ENCODE assay signal across 16 mouse cellular contexts in genomic region chr13:73680394-73680793, GRCm38 (mm10). TPM values are rescaled to one million over a fixed set of nuclear protein-coding genes. Genes with fewer than 3 reads are reported as not detected.
DNase-seq lines count a peak whose midpoint lies in the region; ATAC-seq lines count a peak whose summit lies in the region.
"Had no signal": no experiment of that assay in that cellular context is flagged by ENCODE, and none has a peak within 500 bp of the region (broad histone marks: within the 10 kb centered on the region; RNA-seq: fewer than 3 reads in every experiment).

No protein-coding gene starts in this region.

- no peaks in the 10 kb centered on the region for H3K36me3 ChIP-seq in kidney, embryonic 16.5 days (ENCODE audit: insufficient read depth, low read length)
- H3K36me3 ChIP-seq in liver, embryonic 15.5 days (replicated peaks): no peaks in the 10 kb centered on the region
- H3K36me3 ChIP-seq in forebrain, embryonic 15.5 days: no peaks in the 10 kb centered on the region
- H3K36me3 ChIP-seq: heart, embryonic 10.5 days; hindbrain, embryonic 10.5 days had no signal

- no peak overlapping the region for H3K4me2 ChIP-seq in kidney, embryonic 16.5 days (replicated peaks; ENCODE audit: low read depth, low read length)
- peak overlapping the region; percentile 27 for H3K4me2 ChIP-seq in liver, embryonic 15.5 days
- H3K4me2 ChIP-seq in forebrain, embryonic 15.5 days (replicated peaks): no peak overlapping the region
- H3K4me2 ChIP-seq: midbrain, embryonic 11.5 days had no signal

- no peak for ATAC-seq in CD4-positive, CD25-positive, alpha-beta regulatory T cell, adult 4 months
- peak; percentile 13; the same call in 1 of the 2 replicates for ATAC-seq in common myeloid progenitor, adult 5-6 weeks (replicated peaks; ENCODE audit: low read depth, poor library complexity, severe bottlenecking)
- ATAC-seq in kidney, embryonic 16.5 days (ENCODE audit: low FRiP score, low TSS enrichment): peak; percentile 95
- ATAC-seq in liver, embryonic 15.5 days (ENCODE audit: insufficient read depth): peak; percentile 74
- no peak for ATAC-seq in forebrain, embryonic 15.5 days (replicated peaks)

- H3K27me3 ChIP-seq in kidney, embryonic 16.5 days (ENCODE audit: insufficient read depth, low read length): no peaks in the 10 kb centered on the region
- no peaks in the 10 kb centered on the region for H3K27me3 ChIP-seq in liver, embryonic 15.5 days
- no peaks in the 10 kb centered on the region for H3K27me3 ChIP-seq in forebrain, embryonic 15.5 days

- H3K4me3 ChIP-seq in kidney, embryonic 16.5 days (ENCODE audit: low read length): no peak overlapping the region
- H3K4me3 ChIP-seq in liver, embryonic 15.5 days (replicated peaks): no peak overlapping the region
- no peak overlapping the region for H3K4me3 ChIP-seq in forebrain, embryonic 15.5 days
- H3K4me3 ChIP-seq: erythroblast, embryonic 14.5 days; heart, embryonic 10.5 days; hindbrain, embryonic 10.5 days had no signal

- 13% methylated on average over 1 of the region's 1 CpGs for WGBS in kidney, embryonic 16.5 days
- 0% methylated on average over 1 of the region's 1 CpGs for WGBS in liver, embryonic 15.5 days (ENCODE audit: insufficient replicate concordance)
- 48% methylated on average over 1 of the region's 1 CpGs for WGBS in forebrain, embryonic 15.5 days

- peak overlapping the region; percentile 93 for H3K27ac ChIP-seq in kidney, embryonic 16.5 days (ENCODE audit: low read length)
- peak overlapping the region; percentile 68 for H3K27ac ChIP-seq in liver, embryonic 15.5 days (replicated peaks)
- no peak overlapping the region for H3K27ac ChIP-seq in forebrain, embryonic 15.5 days (replicated peaks)
- H3K27ac ChIP-seq: heart, embryonic 10.5 days; hindbrain, embryonic 10.5 days had no signal

- H3K9ac ChIP-seq in kidney, embryonic 16.5 days (replicated peaks; ENCODE audit: low read length): no peak overlapping the region
- no peak overlapping the region for H3K9ac ChIP-seq in liver, embryonic 15.5 days
- H3K9ac ChIP-seq in forebrain, embryonic 15.5 days (replicated peaks): no peak overlapping the region

- peak; percentile 22 for DNase-seq in CD4-positive, CD25-positive, alpha-beta regulatory T cell, adult 2 months (ENCODE audit: low read depth, low spot score)
- no peak for DNase-seq in embryo, embryonic 10 days (ENCODE audit: low spot score)
- no peak for DNase-seq in heart, adult 9 months (ENCODE audit: low spot score in 2 of 2)
- DNase-seq: cerebellum, postnatal 10 days; layer of hippocampus, adult 9-11 months; right cerebral cortex, adult 18-20 months had no signal

- H3K4me1 ChIP-seq in kidney, embryonic 16.5 days (ENCODE audit: insufficient read depth, low read length): peaks cover 3% of the 10 kb centered on the region; the same call in 1 of the 2 replicates
- H3K4me1 ChIP-seq in liver, embryonic 15.5 days (replicated peaks): peaks cover 5% of the 10 kb centered on the region; the same call in 1 of the 2 replicates
- no peaks in the 10 kb centered on the region for H3K4me1 ChIP-seq in forebrain, embryonic 15.5 days
- H3K4me1 ChIP-seq: heart, embryonic 10.5 days; hindbrain, embryonic 10.5 days had no signal

- no peaks in the 10 kb centered on the region for H3K9me3 ChIP-seq in kidney, embryonic 16.5 days (ENCODE audit: low read length)
- H3K9me3 ChIP-seq in liver, embryonic 15.5 days (replicated peaks): no peaks in the 10 kb centered on the region
- no peaks in the 10 kb centered on the region for H3K9me3 ChIP-seq in forebrain, embryonic 15.5 days
- H3K9me3 ChIP-seq: heart, embryonic 10.5 days; hindbrain, embryonic 10.5 days had no signal

RNA-seq across cellular contexts. Expression of gene Slc6a18, which starts 2.6 kb away (rescaled TPM):
- not detected for polyA plus RNA-seq in CD4-positive, CD25-positive, alpha-beta regulatory T cell, adult 4 months (2017; shearing (Covaris generic))
- total RNA-seq in common myeloid progenitor, adult 5-6 weeks (2017): not detected in 2 replicates
- polyA plus RNA-seq in kidney, embryonic 16.5 days (2015; fragmentation: Nextera tagmentation; extraction: Ambion mirVana): 34.6 and 38.4 TPM in 2 replicates
- not detected in 2 replicates for polyA plus RNA-seq in liver, embryonic 15.5 days (2015; fragmentation: Nextera tagmentation; extraction: Ambion mirVana)
- not detected in 2 replicates for polyA plus RNA-seq in forebrain, embryonic 15.5 days (2015; fragmentation: Nextera tagmentation; extraction: Ambion mirVana)
- polyA plus RNA-seq: erythroblast, embryonic 14.5 days; heart, embryonic 10.5 days; hindbrain, embryonic 10.5 days; midbrain, embryonic 11.5 days had no signal

RNA-seq across cellular contexts. Expression of gene Slc6a19, which starts 24.3 kb away (rescaled TPM):
- not detected for polyA plus RNA-seq in CD4-positive, CD25-positive, alpha-beta regulatory T cell, adult 4 months (2017; shearing (Covaris generic))
- 0.09 and 0.19 TPM in 2 replicates for total RNA-seq in common myeloid progenitor, adult 5-6 weeks (2017)
- 2.1 and 2.3 TPM in 2 replicates for polyA plus RNA-seq in kidney, embryonic 16.5 days (2015; fragmentation: Nextera tagmentation; extraction: Ambion mirVana)
- 0.83 and 1.0 TPM in 2 replicates for polyA plus RNA-seq in liver, embryonic 15.5 days (2015; fragmentation: Nextera tagmentation; extraction: Ambion mirVana)
- 0.06 TPM in 1 of 2 replicates, not detected in the other for polyA plus RNA-seq in forebrain, embryonic 15.5 days (2015; fragmentation: Nextera tagmentation; extraction: Ambion mirVana)
- polyA plus RNA-seq: erythroblast, embryonic 14.5 days; limb, embryonic 14.5 days had no signal

RNA-seq across cellular contexts. Expression of gene Slc12a7, which starts 52.5 kb away (rescaled TPM):
- polyA plus RNA-seq in CD4-positive, CD25-positive, alpha-beta regulatory T cell, adult 4 months (2017; shearing (Covaris generic)): 10 to 100 TPM; 37.2 to 50.1 TPM
- total RNA-seq in common myeloid progenitor, adult 5-6 weeks (2017): 4.4 and 17.2 TPM in 2 replicates
- 27.0 and 28.1 TPM in 2 replicates for polyA plus RNA-seq in kidney, embryonic 16.5 days (2015; fragmentation: Nextera tagmentation; extraction: Ambion mirVana)
- 9.2 and 11.2 TPM in 2 replicates for polyA plus RNA-seq in liver, embryonic 15.5 days (2015; fragmentation: Nextera tagmentation; extraction: Ambion mirVana)
- polyA plus RNA-seq in forebrain, embryonic 15.5 days (2015; fragmentation: Nextera tagmentation; extraction: Ambion mirVana): 16.3 and 18.4 TPM in 2 replicates

RNA-seq across cellular contexts. Expression of gene Tert, which starts 53.7 kb away (rescaled TPM):
- 1 to 10 TPM; 2.8 to 3.6 TPM for polyA plus RNA-seq in CD4-positive, CD25-positive, alpha-beta regulatory T cell, adult 4 months (2017; shearing (Covaris generic))
- 1.4 and 2.7 TPM in 2 replicates for total RNA-seq in common myeloid progenitor, adult 5-6 weeks (2017)
- polyA plus RNA-seq in kidney, embryonic 16.5 days (2015; fragmentation: Nextera tagmentation; extraction: Ambion mirVana): 6.6 and 8.0 TPM in 2 replicates
- 1.2 and 1.5 TPM in 2 replicates for polyA plus RNA-seq in liver, embryonic 15.5 days (2015; fragmentation: Nextera tagmentation; extraction: Ambion mirVana)
- 6.4 and 7.3 TPM in 2 replicates for polyA plus RNA-seq in forebrain, embryonic 15.5 days (2015; fragmentation: Nextera tagmentation; extraction: Ambion mirVana)
- polyA plus RNA-seq: erythroblast, embryonic 14.5 days had no signal

Comparison
In these comparisons a context has a peak if more than half of its experiments do, and no peak if none do; other contexts are left out.
1. ATAC-seq: peak in common myeloid progenitor, adult 5-6 weeks (single experiment), kidney, embryonic 16.5 days (single experiment) and liver, embryonic 15.5 days (single experiment); none in CD4-positive, CD25-positive, alpha-beta regulatory T cell, adult 4 months (single experiment) and forebrain, embryonic 15.5 days (single experiment).
2. RNA of gene Slc6a18, which starts 2.6 kb away (polyA plus RNA-seq): 34.6 to 38.4 TPM in kidney, embryonic 16.5 days; not detected in liver, embryonic 15.5 days, not detected in CD4-positive, CD25-positive, alpha-beta regulatory T cell, adult 4 months and not detected in forebrain, embryonic 15.5 days; every median in the first group is over 10 times any median in the second.